8 mouse cellular contexts compared by ENCODE assay signal in the genomic region with DNA sequence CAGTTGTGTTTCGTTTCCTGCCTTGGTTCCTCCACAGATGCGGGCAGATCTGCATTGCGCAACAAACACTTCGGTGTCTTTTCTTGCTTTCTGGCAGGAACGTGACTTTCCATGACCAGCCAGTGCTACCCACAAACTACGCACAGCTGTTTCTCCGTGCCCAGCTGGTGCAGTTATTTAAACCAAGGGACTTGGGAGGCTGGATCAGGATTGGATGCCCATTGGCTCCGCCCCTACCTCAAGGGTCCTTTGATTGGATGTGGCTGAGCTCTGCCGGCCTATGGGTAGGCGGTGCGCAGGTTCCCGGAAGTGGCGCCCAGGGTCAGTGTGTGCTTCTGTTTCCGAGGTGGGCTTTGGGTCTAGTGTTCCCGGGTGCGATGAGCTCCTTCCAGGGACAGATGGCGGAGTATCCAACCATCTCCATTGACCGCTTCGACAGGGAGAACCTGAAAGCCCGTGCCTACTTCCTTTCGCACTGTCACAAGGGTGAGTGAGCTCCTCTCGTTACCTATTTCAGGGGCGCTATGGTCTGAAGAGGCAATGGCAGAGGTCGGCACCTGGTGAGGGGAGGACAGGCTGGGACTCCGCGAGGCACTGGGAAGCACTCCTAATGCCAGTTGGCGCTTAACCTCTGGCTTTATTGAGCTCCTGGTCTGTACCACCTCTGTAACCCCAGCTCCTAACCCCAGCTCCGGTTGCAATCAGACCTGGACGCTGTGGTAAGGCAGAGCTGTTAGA. TPM values are rescaled to one million over a fixed set of nuclear protein-coding genes. Genes with fewer than 3 reads are reported as not detected.
DNase-seq lines count a peak whose midpoint lies in the region; ATAC-seq and TF ChIP-seq lines count a peak whose summit lies in the region.

A gene (plus strand): TSS at position 291 of the 738 bp plus-strand sequence.

- H3K4me2 ChIP-seq in kidney, embryonic 15.5 days: peak within 1 kb of the TSS; percentile 86

- no peaks in the 10 kb centered on the region for H3K36me3 ChIP-seq in heart, embryonic 10.5 days
- no peaks in the 10 kb centered on the region for H3K36me3 ChIP-seq in kidney, embryonic 15.5 days

- H3K4me3 ChIP-seq in bone marrow macrophage, adult 2 months (ENCODE audit: insufficient read depth, low read length): peak within 1 kb of the TSS; percentile 76
- H3K4me3 ChIP-seq in embryonic fibroblast, embryonic 13.5 days (ENCODE audit: insufficient read depth, low read length): peak within 1 kb of the TSS; percentile 92
- peak within 1 kb of the TSS; percentile 83 for H3K4me3 ChIP-seq in heart, embryonic 10.5 days
- H3K4me3 ChIP-seq in kidney, embryonic 15.5 days (replicated peaks): peak within 1 kb of the TSS; percentile 58

- no peaks in the 10 kb centered on the region for H3K27me3 ChIP-seq in heart, embryonic 10.5 days (ENCODE audit: insufficient read depth, poor library complexity, severe bottlenecking)
- H3K27me3 ChIP-seq in kidney, embryonic 15.5 days: no peaks in the 10 kb centered on the region

- ATAC-seq in kidney, embryonic 15.5 days (replicated peaks; ENCODE audit: low FRiP score): peak; percentile 99
- ATAC-seq in monocyte, adult 5-6 weeks (replicated peaks; ENCODE audit: insufficient number of reproducible peaks, low FRiP score, low TSS enrichment, poor library complexity, severe bottlenecking): peak; percentile 96

- DNase-seq in A20 (ENCODE audit: low read depth, low spot score) (peak; percentile 97), liver (peak; percentile 93)
- DNase-seq in heart, embryonic 10.5 days (ENCODE audit: low spot score): peak; percentile 97
- peak; percentile 91 to 92 for DNase-seq in spleen, postnatal 4 days (ENCODE audit: low spot score in 2 of 2)

- no peaks in the 10 kb centered on the region for H3K9me3 ChIP-seq in heart, embryonic 10.5 days
- H3K9me3 ChIP-seq in kidney, embryonic 15.5 days (replicated peaks): no peaks in the 10 kb centered on the region

- TF ChIP-seq CTCF in bone marrow macrophage, adult 2 months (IDR thresholded peaks at IDR 0.05; ENCODE audit: low read depth, low read length): no peak
- TF ChIP-seq CTCF in embryonic fibroblast, embryonic 13.5 days (IDR thresholded peaks at IDR 0.05; ENCODE audit: borderline replicate concordance, insufficient read depth, low read length): no peak

- H3K27ac ChIP-seq in bone marrow macrophage, adult 2 months (ENCODE audit: insufficient read depth, low read depth, low read length): peak within 1 kb of the TSS; percentile 99
- no peak within 1 kb of the TSS for H3K27ac ChIP-seq in embryonic fibroblast, embryonic 13.5 days (ENCODE audit: insufficient read depth, low read length)
- H3K27ac ChIP-seq in heart, embryonic 10.5 days: peak within 1 kb of the TSS; percentile 78
- H3K27ac ChIP-seq in kidney, embryonic 15.5 days: no peak within 1 kb of the TSS

- H3K4me1 ChIP-seq in bone marrow macrophage, adult 2 months (ENCODE audit: control insufficient read depth, insufficient read depth, low read length): peaks cover 49% of the 10 kb centered on the region
- H3K4me1 ChIP-seq in embryonic fibroblast, embryonic 13.5 days (ENCODE audit: control insufficient read depth, insufficient read depth, low read length): no peaks in the 10 kb centered on the region
- H3K4me1 ChIP-seq in heart, embryonic 10.5 days: peaks cover 8% of the 10 kb centered on the region; the same call in 1 of the 2 replicates
- peaks cover 10% of the 10 kb centered on the region for H3K4me1 ChIP-seq in kidney, embryonic 15.5 days

- WGBS in heart, embryonic 10.5 days: 2% methylated on average over 29 of the region's 29 CpGs
- WGBS in kidney, embryonic 15.5 days: 2% methylated on average over 29 of the region's 29 CpGs

- TF ChIP-seq POLR2A in bone marrow macrophage, adult 2 months (IDR thresholded peaks at IDR 0.05; ENCODE audit: borderline replicate concordance, low read depth, low read length): no peak; the same call in none of the 2 replicates
- TF ChIP-seq POLR2A in embryonic fibroblast, embryonic 13.5 days (IDR thresholded peaks at IDR 0.05; ENCODE audit: low read depth, low read length): peak; percentile 55; the same call in 1 of the 2 replicates

- H3K9ac ChIP-seq in kidney, embryonic 15.5 days: peak within 1 kb of the TSS; percentile 41

RNA-seq across cellular contexts. Expression of the gene that starts here (rescaled TPM):
- 136 and 140 TPM in 2 replicates for polyA plus RNA-seq in bone marrow macrophage, adult 2 months (2012; ENCODE audit: insufficient read depth, insufficient read length, missing spikeins)
- 6.3 and 7.5 TPM in 2 replicates for polyA plus RNA-seq in embryonic fibroblast, embryonic 13.5 days (2011; ENCODE audit: insufficient read length, low read depth, missing spikeins)
- 6.3 and 6.7 TPM in 2 replicates for polyA plus RNA-seq in heart, embryonic 10.5 days (2016; fragmentation: Nextera tagmentation; extraction: Ambion mirVana)
- polyA plus RNA-seq in kidney, embryonic 15.5 days (2015; fragmentation: Nextera tagmentation; extraction: Ambion mirVana): 6.5 and 6.9 TPM in 2 replicates
- total RNA-seq in monocyte, adult 5-6 weeks (2017): 18.0 to 38.5 TPM (median 22.6 TPM) in 3 replicates

Comparison
In these comparisons a context has a peak if more than half of its experiments do, and no peak if none do; other contexts are left out.
1. RNA of the gene that starts here (polyA plus RNA-seq): 136 to 140 TPM in bone marrow macrophage, adult 2 months; 6.3 to 7.5 TPM in embryonic fibroblast, embryonic 13.5 days, 6.5 to 6.9 TPM in kidney, embryonic 15.5 days and 6.3 to 6.7 TPM in heart, embryonic 10.5 days; every median in the first group is over 10 times any median in the second.
2. H3K27ac ChIP-seq: peak in bone marrow macrophage, adult 2 months (single experiment) and heart, embryonic 10.5 days (single experiment); none in embryonic fibroblast, embryonic 13.5 days (single experiment) and kidney, embryonic 15.5 days (single experiment).
3. Peak in every context shown above with its lines, with median percentiles within 50 percentile points of each other: DNase-seq and H3K4me3 ChIP-seq.